Comparison of ENCODE assay signal across 8 mouse cellular contexts in genomic region chr17:24351760-24352357, GRCm38 (mm10). TPM values are rescaled to one million over a fixed set of nuclear protein-coding genes. Genes with fewer than 3 reads are reported as not detected.
A peak's percentile ranks its signal among the peaks of the same experiment; 100 is the strongest.
DNase-seq lines count a peak whose midpoint lies in the region; ATAC-seq and TF ChIP-seq lines count a peak whose summit lies in the region.

TSS of gene Abca3 (plus strand) at chr17:24351950.

- H3K9ac ChIP-seq in forebrain, embryonic 14.5 days (ENCODE audit: low read length), result peak within 1 kb of the TSS; percentile 90
- peak within 1 kb of the TSS; percentile 84 for H3K9ac ChIP-seq in neural tube, embryonic 15.5 days (replicated peaks)

- H3K4me1 ChIP-seq in E14TG2a.4 (replicated peaks; ENCODE audit: low read depth, low read length), result peaks cover 17% of the 10 kb centered on the region
- peaks cover 8% of the 10 kb centered on the region; the same call in 1 of the 2 replicates for H3K4me1 ChIP-seq in forebrain, embryonic 14.5 days (ENCODE audit: control insufficient read depth, insufficient read depth, low read length)
- peaks cover 35% of the 10 kb centered on the region for H3K4me1 ChIP-seq in neural tube, embryonic 15.5 days

- peak; percentile 95 for ATAC-seq in cerebellum, adult (ENCODE audit: insufficient number of reproducible peaks, low FRiP score, low TSS enrichment)
- ATAC-seq in forebrain, embryonic 14.5 days, result peak; percentile 98
- peak; percentile 97 for ATAC-seq in neural tube, embryonic 15.5 days (ENCODE audit: low FRiP score)

- peaks cover 12% of the 10 kb centered on the region for H3K9me3 ChIP-seq in E14TG2a.4 (ENCODE audit: low read length)
- no peaks in the 10 kb centered on the region for H3K9me3 ChIP-seq in forebrain, embryonic 14.5 days (replicated peaks; ENCODE audit: control insufficient read depth, low read length)
- no peaks in the 10 kb centered on the region for H3K9me3 ChIP-seq in neural tube, embryonic 15.5 days (replicated peaks)

- TF ChIP-seq CTCF in E14TG2a.4 (conservative IDR thresholded peaks at IDR 0.05; ENCODE audit: low read length), result peak; percentile 68

- H3K36me3 ChIP-seq in E14TG2a.4 (ENCODE audit: insufficient read depth, low read length), result no peaks in the 10 kb centered on the region
- H3K36me3 ChIP-seq in forebrain, embryonic 14.5 days (ENCODE audit: control insufficient read depth, insufficient read depth, low read length), result no peaks in the 10 kb centered on the region
- no peaks in the 10 kb centered on the region for H3K36me3 ChIP-seq in neural tube, embryonic 15.5 days

- H3K4me3 ChIP-seq in E14TG2a.4 (replicated peaks; ENCODE audit: low read length), result peak within 1 kb of the TSS; percentile 88
- peak within 1 kb of the TSS; percentile 83 for H3K4me3 ChIP-seq in forebrain, embryonic 14.5 days (ENCODE audit: low read depth, low read length)
- H3K4me3 ChIP-seq in neural tube, embryonic 15.5 days (replicated peaks), result peak within 1 kb of the TSS; percentile 83

- H3K27ac ChIP-seq in forebrain, embryonic 14.5 days (ENCODE audit: low read depth, low read length), result peak within 1 kb of the TSS; percentile 60
- peak within 1 kb of the TSS; percentile 85 for H3K27ac ChIP-seq in neural tube, embryonic 15.5 days (replicated peaks)

- WGBS in forebrain, embryonic 14.5 days, result under 1% methylated on average over 47 of the region's 55 CpGs
- WGBS in neural tube, embryonic 15.5 days, result under 1% methylated on average over 54 of the region's 55 CpGs

- peak; percentile 98 for DNase-seq in forebrain, embryonic 14.5 days (ENCODE audit: low spot score)
- DNase-seq in heart, postnatal 14 days, result peak; percentile 95 to 96
- DNase-seq in layer of hippocampus, adult 11-12 months (ENCODE audit: low spot score), result peak; percentile 95
- peak; percentile 97 to 98 for DNase-seq in lung, adult 18-20 months
- peak; percentile 96 for DNase-seq in testis, postnatal 14 days (ENCODE audit: low spot score)

- H3K4me2 ChIP-seq in forebrain, embryonic 14.5 days (ENCODE audit: low read length), result peak within 1 kb of the TSS; percentile 87
- H3K4me2 ChIP-seq in neural tube, embryonic 15.5 days, result peak within 1 kb of the TSS; percentile 80

- intact Hi-C loops in heart, postnatal 14 days (cut with DNase I), result loop anchor here (2.0 kb wide), 1 partner anchor 177 kb away; no protein-coding TSS in a partner anchor

- peaks cover 40% of the 10 kb centered on the region for H3K27me3 ChIP-seq in E14TG2a.4 (ENCODE audit: insufficient read depth, low read length)
- peaks cover 2% of the 10 kb centered on the region; the same call in 1 of the 2 replicates for H3K27me3 ChIP-seq in forebrain, embryonic 14.5 days (replicated peaks; ENCODE audit: control insufficient read depth, insufficient read depth, low read length)
- H3K27me3 ChIP-seq in neural tube, embryonic 15.5 days (replicated peaks), result no peaks in the 10 kb centered on the region; the same call in 1 of the 2 replicates

RNA-seq across cellular contexts. Expression of gene Abca3, which starts in this region (rescaled TPM):
- 14.5 and 21.3 TPM in 2 replicates for polyA plus RNA-seq in forebrain, embryonic 14.5 days (2014; fragmentation: Nextera tagmentation; extraction: Ambion mirVana)
- total RNA-seq in heart, postnatal 14 days (2021), result 10 to 100 TPM; 13.6 to 15.5 TPM
- 25.5 and 29.4 TPM in 2 replicates for polyA plus RNA-seq in neural tube, embryonic 15.5 days (2015; fragmentation: Nextera tagmentation; extraction: Ambion mirVana)

Comparison
In these comparisons a context has a peak if more than half of its experiments do, and no peak if none do; other contexts are left out.
1. Peak in every context shown above with its lines: DNase-seq, ATAC-seq, H3K4me3 ChIP-seq and H3K27ac ChIP-seq.